Mouse (Mus musculus): ENCODE data around the gene Ppard.

Gene Ppard

DNA sequence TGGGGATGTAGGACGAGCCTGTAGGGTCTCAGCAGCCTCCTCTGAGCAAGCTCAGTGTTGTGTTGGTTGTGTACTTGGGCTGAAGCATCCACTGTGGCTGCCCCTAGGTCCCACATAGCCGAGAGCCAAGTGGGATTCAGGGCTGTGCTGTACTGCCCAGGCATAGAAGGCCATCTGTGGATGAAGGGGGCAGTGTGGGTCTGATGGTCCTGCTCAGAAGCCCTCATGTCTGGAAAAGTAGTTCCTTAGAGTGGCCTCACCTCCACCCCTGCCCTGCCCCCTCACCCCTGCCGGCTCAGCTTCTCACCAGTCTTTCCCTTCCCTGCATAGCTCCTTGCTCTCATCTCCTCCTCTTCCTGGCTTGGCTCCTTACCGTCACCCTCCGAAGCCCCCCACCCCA is 23.2 kb downstream of the Ppard start:
- no peak for DNase-seq (ENCODE audit: inconsistent ontology term)

DNA sequence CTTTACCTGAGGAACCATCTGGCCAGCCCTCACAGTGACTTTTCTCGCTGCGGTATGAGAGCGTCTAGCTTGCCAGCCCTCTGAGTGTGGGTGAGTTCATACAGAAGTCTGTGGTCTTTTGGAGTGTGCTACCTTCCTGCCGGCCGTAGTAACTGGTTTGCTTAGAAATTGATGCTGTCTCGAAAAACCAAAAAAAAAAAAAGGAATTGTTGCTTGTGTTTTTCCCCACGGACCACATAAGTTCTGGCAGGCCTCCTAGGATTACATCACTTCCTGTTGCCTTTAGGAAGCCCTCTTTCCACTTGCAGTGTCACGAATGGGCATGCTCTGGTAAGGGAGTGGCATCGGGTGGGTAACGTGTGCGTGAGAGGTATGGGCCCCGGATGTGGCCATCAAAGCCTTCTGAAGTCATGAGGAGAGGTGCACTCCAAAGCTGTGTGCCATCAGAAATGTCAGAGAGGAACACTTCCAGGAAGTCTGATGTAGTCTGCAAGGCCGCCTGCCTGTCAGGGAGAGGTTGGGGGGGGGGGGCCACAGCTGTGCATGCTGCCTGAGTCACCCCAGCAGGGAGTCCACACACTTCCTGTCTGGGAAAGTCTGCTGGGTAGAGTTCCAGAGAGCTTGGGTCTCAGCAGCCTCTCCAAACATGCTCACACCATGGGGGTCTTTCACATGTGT is 24.3 kb downstream of the Ppard start:
- DNase-seq (ENCODE audit: inconsistent ontology term) = peak; percentile 88

DNA sequence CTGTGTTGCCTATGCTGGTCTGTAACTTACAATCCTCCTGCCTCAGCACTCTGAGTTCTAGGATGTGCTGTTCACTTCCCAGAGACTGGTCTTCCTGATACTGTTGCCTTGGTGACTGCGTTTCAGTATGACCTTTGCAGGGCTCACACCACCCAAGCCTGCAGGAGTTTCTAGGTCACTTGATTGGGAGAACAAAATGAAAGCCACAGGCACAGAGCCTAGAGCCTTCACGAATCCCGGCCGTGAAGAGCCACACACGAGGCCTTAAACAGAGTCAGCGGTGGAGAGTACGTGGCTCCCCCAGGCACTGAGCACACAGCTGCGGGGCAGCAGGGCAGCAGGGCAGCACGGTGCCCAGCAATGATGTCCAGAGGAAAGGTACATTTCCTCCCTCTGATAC is 25.8 kb downstream of the Ppard start:
- DNase-seq (ENCODE audit: inconsistent ontology term) = no peak

DNA sequence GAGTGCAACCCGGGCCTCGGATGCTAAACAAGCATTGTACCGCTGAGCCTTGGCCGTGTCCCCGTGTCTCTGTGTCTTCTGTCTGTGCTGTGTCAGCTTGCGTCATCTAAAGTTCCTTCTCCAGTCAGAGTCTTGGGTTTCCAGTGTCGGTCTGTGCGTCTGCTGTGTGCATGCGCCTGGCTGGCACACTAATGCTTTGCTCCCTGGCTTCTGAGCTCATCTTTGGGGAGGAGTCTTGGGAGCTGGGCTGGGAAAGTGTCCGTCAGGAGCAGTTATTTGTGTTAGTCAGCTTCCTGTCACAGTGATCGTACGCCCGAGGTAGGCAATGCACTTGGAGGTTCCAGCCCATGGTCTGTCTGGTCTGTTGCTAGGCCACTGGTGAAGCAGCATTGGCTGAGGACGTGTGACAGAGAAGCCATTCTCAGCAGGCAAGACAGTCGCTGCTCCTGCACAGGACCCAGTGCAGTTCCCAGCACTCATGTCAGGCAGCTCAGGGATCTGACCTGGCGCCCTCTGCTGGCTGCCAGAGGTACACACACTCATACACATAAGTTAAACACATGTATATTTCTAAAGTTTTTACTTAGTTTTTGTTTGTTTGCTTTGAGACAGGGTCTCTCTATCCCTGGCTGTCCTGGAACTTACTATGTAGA is 27.5 kb downstream of the Ppard start:
- DNase-seq (ENCODE audit: inconsistent ontology term) = peak; percentile 40

DNA sequence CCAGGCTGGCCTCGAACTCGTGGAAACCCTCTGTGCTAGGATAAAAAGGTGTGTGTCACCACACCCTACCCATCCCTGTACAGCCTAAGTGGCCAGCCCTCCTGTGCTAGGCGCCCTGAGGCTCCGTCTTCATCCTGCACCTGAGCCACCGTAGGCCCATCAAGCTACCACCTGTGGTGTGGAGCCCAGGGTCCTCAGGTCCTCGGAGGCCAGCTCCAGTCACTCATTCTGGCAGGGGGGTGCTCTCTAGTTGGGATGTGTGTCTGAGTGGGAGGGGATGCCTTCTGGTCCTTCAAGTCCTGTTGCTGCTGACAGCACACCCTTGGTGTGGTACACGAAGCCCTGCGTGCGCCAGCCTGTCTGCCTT is 28.0 kb downstream of the Ppard start:
- no peak for DNase-seq (ENCODE audit: inconsistent ontology term)

DNA sequence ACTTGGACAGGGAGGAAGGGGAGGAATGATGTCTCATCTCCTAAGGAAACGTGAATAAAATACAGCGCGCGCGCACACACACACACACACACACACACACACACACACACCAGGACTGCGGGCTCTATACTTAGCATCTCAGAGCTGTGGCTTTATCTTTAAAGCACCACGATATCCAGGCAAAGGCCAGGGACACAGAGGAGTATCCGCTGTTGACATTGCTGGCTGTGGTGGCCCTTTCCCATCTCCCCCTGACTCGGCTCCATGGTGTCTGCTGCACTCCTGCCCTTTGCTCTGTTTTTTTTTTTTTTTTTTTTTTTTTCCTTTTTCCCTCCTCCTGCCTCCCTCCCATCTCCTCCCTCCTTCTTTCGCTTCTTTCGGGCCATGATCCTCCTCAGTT is 29.3 kb downstream of the Ppard start:
- DNase-seq (ENCODE audit: inconsistent ontology term) = no peak

DNA sequence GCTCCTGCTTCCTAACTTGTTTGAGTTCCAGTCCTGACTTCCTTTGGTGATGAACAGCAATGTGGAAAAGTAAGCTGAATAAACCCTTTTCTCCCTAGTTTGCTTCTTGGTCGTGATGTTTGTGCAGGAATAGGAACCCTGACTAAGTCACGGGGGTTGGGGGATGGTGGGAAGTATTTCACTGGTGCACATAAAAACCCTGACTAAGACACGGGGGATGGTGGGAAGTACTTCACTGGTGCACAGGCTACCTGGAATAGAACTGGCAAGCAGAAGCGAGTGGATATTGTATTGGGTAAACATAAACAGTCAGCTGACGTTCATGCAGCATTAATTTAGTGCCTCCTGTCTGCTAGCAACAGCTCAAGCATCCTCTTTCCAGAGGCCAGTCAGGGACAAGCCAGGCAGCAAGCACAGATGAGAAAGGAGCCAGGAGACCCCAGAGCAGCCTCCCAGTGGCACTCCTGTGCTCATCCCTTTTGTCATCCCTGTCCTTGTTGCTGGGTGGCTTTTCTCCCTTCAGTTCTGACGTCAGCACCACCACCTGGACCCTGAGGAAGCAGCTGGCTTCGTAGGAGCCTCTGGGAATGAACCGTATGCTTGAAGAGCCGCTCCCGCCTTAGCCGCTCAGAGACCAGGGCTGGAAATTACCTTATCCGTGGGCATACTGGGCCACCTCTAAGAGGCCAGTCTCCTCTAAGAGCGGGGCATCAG is 30.8 kb downstream of the Ppard start:
- DNase-seq (ENCODE audit: inconsistent ontology term) = no peak

DNA sequence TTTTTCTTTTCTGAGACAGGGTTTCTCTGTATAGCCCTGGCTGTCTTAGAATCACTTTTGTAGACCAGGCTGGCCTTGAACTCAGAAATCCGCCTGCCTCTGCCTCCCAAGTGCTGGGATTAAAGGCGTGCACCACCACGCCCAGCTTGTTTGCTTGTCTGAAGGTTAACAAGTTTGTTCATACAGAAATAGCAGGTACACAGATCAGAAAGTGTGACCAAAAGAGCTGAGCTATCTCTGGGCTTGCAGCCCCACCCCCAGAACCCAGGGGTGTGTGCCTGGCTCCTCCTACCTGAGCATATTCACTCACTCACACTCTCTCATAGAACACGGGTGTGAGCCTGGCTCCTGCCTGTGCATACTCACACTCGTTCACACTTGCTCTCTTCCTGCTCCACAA is 34.8 kb downstream of the Ppard start:
- no peak for DNase-seq (ENCODE audit: inconsistent ontology term)

DNA sequence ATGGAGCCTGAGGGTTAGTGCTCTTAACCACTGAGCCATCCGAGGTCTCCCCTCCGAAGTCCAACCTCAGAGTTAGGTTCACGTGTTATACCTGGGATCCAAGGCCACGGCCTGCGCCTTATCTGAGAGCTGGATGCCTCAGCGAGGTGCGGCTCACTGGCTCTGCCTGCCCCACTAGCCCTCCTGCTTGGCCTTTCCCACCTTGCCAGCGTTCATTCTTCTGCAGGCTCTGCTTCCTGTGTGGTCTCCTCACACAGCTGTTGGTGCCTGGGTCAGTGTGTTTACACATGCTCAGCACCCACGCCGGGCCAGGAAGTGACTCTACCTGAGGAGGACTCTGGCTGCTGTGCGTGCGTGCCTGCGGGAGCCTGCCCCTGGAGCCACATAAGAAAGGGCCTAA is 37.7 kb downstream of the Ppard start:
- DNase-seq (ENCODE audit: inconsistent ontology term) = no peak

DNA sequence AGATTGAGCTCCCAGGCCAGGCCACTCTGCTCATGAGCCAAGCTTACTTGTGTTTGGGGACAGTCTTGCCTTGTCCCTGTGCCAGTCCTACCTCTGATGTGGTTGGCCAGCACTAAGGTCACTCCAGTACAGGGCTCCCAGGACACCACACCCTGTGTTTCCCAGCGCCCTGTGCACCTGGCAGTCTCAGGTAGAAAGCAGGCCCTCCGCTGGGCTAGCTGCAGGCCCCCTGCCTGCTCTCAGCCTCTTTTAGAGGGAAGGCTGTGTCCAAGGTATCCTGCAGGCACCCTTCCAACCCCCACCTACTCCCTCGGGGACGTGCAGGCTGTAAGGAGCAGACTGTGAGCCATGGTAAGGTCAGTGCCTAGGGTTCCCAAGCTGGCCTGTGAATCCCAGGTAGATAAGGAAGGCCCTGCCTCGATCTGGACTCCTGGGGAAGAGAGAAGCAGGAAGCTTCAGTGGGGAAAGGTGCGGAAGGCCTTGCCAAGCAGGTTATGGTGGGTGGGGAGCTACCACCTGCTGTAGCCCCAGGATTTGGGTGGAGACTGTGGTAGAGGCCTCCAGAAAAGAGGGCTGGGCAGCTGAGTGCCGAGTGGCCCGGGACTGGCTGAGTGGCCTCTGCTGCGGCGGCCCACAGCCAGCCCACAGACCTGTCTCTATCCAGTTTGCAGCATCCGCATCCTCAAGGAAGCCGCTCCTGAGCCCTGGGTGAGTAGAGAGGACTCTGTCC is 39.2 kb downstream of the Ppard start:
- DNase-seq (ENCODE audit: inconsistent ontology term) = no peak

DNA sequence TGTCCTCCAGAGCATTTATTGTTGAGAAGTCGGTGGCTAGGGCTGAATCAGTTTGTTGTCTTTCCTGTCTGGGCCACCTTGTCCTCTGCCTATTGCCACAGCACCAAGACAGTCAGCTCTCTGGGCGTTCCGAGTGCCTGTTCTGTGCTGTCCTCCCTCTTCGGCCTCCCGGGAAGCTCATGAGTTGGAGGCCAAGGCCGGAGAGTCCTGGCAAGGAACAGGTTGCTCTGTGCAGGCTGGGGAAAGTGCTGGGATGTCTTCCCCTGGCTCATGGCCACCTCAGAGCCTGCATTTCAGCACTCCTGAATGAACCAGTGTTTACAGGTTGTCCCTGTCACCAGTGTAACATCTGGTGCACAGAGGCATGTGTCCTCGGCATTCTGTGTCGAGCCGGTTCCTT is 39.8 kb downstream of the Ppard start:
- no peak for DNase-seq (ENCODE audit: inconsistent ontology term)

DNA sequence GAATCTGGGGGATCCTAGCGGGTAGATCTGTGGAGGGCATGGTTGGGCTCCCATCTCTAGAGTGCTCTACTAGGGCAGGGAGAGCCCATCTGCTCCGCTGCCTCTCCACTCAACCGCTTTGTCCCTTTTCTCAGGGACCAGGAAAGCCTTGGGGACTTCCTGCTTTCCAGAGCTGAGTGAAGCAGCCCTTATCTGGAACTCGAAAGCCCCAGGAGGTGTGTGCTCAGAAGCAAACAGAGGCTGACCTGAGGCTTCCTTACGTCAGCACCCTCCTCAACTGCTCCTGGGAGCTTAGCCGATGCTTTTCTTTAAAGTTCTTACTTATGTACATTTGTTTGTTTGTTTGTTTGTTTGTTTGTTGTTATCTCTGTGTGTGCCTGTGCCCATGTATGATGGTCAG is 40.3 kb downstream of the Ppard start:
- DNase-seq (ENCODE audit: inconsistent ontology term) = no peak

DNA sequence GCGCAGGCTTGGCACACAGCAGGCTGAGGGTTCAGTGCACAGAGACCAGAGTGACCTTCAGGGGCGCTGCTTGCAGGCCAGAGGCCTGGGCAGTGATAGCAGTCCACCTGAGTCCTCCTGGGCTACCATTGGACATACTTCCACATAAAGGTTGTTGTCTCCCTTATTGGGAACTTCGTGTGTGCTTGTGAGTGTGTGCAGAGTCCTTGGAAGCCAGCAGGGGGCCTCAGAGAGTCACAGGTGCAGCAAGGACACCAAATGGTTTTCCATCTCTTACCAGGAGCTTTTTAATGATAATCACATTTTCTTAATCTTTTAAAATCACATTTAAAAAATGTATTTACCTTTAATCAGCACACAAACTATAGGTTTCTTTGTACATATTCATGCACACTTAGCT is 42.2 kb downstream of the Ppard start:
- no peak for DNase-seq (ENCODE audit: inconsistent ontology term)

DNA sequence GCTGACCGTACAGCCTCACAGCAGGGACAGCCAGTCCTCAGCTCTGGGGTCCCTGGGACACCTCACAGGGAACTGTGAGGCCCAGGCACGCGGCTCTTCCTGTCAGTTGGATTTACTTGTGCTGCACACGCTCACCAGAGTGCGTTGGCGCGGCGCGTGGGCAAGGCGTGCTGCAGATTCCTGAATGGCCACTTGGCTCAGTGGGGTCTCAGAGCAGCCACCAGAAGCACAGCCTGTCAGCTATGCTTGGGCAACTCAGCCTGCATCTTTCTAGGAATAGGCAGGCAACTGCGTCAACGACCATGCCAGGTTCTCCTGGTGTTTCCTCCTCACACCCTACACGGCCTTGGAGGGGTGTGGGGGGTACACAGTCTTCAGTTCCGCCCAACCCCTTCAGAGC is 44.7 kb downstream of the Ppard start:
- no peak for DNase-seq (ENCODE audit: inconsistent ontology term)

DNA sequence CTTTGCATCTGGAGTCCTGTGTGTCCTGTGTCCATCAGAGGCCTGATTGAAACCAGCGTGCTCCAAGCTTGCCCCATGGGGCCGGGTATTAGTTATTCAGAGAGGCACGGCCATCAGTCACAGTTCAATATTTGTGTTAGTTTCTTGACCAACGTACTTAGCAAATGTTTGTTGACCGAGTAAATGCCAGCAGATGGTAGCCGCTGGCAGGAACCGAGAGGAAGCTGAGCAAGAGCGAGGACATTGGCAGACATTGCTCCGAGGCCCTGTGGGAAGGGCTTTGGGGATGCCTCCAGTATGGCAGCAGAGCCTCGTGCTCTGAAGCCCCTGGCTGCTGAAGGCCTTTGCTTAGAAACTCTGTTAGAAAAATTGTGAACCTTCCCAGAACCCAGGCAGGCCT is 45.2 kb downstream of the Ppard start:
- DNase-seq (ENCODE audit: inconsistent ontology term) = no peak

DNA sequence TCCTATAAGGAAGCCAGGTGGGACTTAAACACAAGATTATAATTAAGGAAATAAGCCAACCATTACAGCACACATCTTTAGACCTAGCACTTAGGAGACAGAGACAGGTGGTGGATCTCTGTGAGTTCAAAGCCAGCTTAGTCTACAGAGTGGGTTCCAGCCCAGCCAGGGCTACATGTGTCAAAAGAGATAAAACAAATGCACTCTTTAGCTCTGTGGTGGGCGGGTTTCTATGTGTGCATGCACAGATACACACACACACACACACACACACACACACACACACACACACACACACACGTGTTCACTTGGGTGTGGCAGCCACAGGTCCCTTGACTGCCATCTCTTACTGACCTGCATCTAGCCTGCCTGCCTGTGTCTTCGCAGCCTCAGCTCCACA is 45.7 kb downstream of the Ppard start:
- DNase-seq (ENCODE audit: inconsistent ontology term) = no peak

DNA sequence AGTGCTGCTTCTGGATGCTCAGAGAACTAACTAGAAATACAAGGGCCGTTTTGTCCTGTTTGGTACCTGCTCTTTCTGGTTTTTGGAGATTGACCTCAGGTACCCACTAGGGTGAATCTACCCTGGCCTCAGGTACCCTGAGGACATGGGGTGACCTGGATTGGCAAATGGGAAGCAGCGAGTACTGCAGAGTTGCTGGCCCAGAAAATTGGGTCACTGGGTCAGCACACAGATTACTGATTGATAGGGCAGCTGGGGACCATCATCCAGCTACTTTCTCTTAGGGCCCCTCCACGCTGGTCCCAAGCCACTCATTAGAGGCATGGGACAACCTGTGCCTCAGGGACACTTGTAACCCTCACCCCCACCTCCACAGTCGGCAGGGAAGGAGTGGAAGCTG is 46.7 kb downstream of the Ppard start:
- DNase-seq (ENCODE audit: inconsistent ontology term) = no peak

DNA sequence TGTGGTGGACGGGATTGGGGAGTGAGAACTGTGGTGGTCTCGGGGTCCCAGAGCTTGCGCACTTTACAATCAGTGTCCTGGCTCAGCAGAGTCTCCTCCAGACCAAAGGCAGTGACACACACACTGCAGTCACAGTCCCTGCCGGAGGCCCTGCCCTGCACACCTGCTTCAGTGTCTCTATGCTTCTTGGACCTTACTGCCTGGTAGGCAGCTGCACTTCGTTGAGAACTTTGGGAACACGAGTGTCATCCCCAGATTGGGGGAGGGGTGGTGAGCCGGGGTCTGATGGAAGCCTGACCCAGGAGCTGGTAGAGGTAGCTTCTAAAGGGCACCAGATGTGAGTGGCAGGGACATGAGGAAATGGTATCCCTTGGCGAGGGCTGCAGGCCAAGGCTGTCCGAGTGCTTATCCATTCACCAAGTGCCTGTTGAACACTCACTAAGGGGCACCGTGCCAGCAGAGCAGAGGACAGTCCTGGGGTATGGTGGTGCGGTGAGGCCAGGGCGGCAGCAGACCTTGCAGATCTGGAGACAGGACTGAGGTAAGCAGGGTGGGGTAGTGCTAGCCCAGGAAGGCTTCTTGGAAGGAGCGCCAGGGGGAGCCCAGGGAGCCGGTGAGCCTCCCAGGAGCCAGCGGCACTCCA is 47.4 kb downstream of the Ppard start:
- DNase-seq (ENCODE audit: inconsistent ontology term) = peak; percentile 65

DNA sequence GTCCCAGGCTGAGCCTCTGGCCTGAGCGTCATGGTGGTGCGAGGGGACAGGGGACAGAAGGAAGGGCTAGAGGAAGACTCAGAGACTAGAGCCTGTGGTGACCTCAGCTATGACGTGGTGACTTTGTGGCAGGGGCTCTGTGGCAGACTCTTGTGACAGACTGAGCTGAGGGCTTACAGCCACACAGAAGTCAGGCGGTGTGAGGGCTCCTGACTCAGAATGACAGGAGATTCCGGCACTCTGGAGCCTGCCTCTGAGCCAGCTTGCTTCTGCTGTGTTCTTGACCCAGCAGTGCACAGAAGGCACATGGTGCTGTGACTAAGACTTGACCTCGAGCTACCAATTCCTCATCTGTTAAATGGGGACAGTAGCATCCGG is 47.9 kb downstream of the Ppard start:
- peak; percentile 36 for DNase-seq (ENCODE audit: inconsistent ontology term)

DNA sequence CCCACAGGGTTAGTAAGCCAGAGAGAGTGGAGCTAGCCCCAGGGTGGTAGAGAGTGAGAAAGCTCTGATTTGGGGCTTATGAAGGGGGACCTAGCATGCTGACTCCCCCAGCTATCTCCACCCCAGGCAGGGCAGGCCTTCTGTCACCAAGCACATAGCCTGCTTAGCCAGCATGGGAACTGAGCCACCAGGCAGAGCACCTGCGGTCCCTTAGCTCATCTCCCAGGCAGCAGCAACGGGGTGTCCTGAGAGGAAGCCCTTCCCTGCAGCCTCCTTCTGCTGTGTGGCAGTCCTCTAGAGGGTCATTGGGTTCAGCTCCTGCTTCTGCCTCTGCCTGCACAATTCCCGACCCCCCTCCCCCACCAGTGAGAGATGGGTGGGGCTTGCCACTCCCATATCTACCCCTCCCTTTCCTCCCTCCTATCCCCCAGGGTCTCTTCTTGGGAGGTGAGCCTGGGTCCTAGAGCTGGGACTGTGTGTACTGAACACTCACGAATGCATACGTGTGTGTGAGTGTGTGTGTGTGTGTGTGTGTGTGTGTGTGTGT is 48.4 kb downstream of the Ppard start:
- DNase-seq (ENCODE audit: inconsistent ontology term) = no peak

DNA sequence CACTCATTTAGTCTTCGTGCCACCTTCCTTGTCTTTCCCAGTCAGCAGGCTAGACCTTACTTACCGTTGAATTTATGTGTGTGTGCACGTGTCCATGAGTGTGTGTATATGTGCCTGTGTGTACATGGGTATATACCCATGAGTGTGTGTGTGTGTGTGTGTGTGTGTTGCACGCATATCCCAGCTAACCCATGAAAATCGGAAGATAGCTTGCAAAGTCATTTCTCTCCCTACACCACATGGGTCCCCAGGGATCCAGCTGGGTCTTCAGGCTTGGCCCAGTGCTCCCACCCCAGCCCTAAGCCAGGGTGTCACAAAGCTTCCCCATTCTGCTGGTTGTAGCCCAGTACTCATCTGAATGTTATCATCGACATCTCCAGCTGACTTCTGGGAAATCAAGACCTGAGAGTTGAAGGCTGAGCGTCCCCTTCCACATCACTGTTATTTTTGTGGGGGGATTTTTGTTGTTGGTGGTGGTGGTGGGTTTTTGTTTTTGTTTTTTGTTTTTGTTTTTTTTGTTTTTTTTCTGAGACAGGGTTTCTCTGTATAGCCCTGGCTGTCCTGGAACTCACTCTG is 49.5 kb downstream of the Ppard start:
- DNase-seq (ENCODE audit: inconsistent ontology term) = no peak

DNA sequence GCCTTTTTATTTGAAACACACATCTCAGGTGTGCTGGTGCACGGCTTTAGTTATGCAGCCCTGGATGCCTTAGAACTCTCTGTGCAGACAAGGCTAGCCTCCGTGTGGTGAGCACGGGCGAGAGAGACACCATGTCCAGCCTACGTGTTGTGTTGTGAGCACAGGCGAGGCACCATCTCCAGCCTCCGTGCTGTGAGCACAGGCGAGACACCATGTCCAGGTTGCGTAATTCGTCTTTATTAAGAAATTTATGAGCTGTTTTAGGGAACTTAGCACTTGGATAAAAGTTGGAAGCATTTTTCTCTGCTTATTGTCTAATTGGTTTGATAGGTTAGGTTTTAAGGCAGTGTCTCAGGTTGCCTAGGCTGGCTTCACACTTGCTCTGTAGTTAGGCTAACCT is 50.7 kb downstream of the Ppard start:
- DNase-seq (ENCODE audit: inconsistent ontology term) = no peak
